Mouse (Mus musculus) ES-Bruce4 (cell line): ENCODE results near the gene Hps5.

Experiments used
- CTCF ChIP-seq: IDR thresholded peaks from one replicate; pipeline ENCODE4 v1.8.1; 2011; ENCODE audit warnings: low read depth, low read length
- POLR2A ChIP-seq: IDR thresholded peaks from one replicate; pipeline ENCODE4 v1.8.1; 2011; ENCODE audit warnings: low read length; ENCODE audit not compliant: insufficient read depth

GRCm38 (mm10) chr7:46767371-46767770, 28.5 kb downstream of the Hps5 start:
- no peak for TF ChIP-seq CTCF
- TF ChIP-seq POLR2A, result no peak
